Mouse (Mus musculus) CD4-positive, CD25-positive, alpha-beta regulatory T cell, adult 2 months (primary cell): Measurements from ENCODE around the gene Hectd4.

ENCODE experiments used
- DNase-seq: peaks from one replicate; pipeline ENCODE4 v3.0.0-alpha.2; 2012; ENCODE audit warnings: low read depth, low spot score

Hectd4 gene

DNA sequence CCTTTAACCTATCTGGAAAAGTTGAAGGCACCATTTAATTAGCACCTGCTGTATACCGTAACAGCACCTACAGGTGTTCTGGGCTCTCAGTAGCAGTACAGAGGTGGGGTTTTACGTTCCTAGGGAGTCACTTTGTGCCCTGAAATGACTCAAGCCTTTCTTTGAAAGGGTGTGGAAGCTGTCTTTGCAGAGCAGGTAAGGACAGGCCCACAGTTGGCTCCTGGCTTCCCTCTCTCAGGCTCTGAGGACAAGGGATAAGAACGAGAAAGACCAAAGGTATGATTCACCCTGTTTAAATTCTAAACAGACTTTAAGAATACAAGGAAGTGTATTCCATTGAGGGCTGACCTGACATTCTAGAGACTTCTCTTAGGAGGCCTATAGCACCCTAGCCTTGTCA is 173.4 kb downstream of the Hectd4 start:
- DNase-seq, result no peak

GRCm38 (mm10) chr5:121395621-121396020 is 175.6 kb downstream of the Hectd4 start:
- no peak for DNase-seq

GRCm38 (mm10) chr5:121397187-121398145 is 177.4 kb downstream of the Hectd4 start, which contains the start of gene Naa25:
Gene Naa25 (plus strand): TSS chr5:121397936.
- peak; percentile 99 for DNase-seq

- DNase-seq, result no peak
Measured at GRCm38 (mm10) chr5:121398146-121398964, 178.3 kb downstream of the Hectd4 start.

- no peak for DNase-seq
Measured at GRCm38 (mm10) chr5:121398965-121399462, 179.0 kb downstream of the Hectd4 start.

- no peak for DNase-seq
Measured at GRCm38 (mm10) chr5:121399540-121399939, 179.5 kb downstream of the Hectd4 start.

GRCm38 (mm10) chr5:121400064-121400463 is 180.0 kb downstream of the Hectd4 start:
- no peak for DNase-seq

- DNase-seq, result no peak
Measured at GRCm38 (mm10) chr5:121400849-121401248, 180.8 kb downstream of the Hectd4 start.

DNA sequence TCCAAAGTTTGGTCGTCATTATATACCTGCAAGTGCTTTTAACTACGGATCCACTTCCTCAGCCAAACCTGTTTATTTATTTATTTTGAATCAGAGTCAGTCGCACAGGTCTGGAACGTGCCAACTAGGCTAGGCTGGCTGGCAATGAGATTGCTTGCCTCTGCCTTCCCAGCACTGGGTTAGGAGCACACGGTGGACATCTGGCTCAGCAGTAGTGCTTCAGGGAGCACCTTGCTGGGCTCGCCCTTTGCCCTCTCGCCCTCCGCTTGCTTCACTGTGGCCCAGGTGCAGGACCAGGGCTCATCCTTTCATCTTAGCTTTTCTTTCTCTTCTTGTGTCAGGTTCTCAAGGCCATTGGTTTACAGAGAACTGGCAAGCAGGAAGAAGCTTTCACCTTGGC is 187.8 kb downstream of the Hectd4 start:
- DNase-seq, result no peak

DNA sequence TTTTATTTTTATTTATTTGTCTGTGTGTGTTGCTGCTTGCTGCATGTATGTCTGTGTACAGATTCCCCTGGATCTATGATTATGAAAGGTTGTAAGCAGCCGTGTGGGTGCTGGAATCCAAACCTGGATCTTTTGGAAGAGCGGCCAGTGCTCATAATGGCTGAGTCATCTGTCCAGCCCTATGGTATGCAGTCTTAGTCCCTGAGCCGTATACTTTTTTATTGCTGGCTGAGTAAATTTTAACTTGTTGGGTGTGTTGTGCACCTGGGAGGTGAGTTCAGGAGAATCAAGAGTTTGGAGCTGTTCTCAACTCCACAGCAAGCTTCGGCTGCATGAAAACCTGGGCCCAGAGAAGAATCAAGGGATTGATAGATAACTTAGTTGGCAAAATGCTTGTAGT is 191.0 kb downstream of the Hectd4 start:
- no peak for DNase-seq
